Mouse (Mus musculus) kidney, adult 2 months (tissue): ENCODE data around the gene Ntf3. TPM values are rescaled to one million over a fixed set of nuclear protein-coding genes. Genes with fewer than 3 reads are reported as not detected.

Source experiments
- DNase-seq: peaks from one replicate; pipeline ENCODE4 v3.0.0; 2021
- H3K27ac ChIP-seq: fragments of 200-500 bp; 2 replicates; pipeline ENCODE4 v1.5.1; 2012; ENCODE audit warnings: low read depth, low read length, control low read depth, inconsistent platforms; ENCODE audit not compliant: insufficient read depth
- H3K27me3 ChIP-seq: fragments of 200-500 bp; replicated peaks from 2 replicates; pipeline ENCODE4 v1.6.1; 2012; ENCODE audit warnings: mild to moderate bottlenecking, moderate library complexity, low read length, inconsistent platforms; ENCODE audit not compliant: control insufficient read depth, insufficient read depth
- H3K36me3 ChIP-seq: fragments of 200-500 bp; 2 replicates; pipeline ENCODE4 v1.6.1; 2012; ENCODE audit warnings: mild to moderate bottlenecking, moderate library complexity, low read length, inconsistent platforms; ENCODE audit not compliant: control insufficient read depth, insufficient read depth
- H3K4me1 ChIP-seq: fragments of 200-500 bp; 2 replicates; pipeline ENCODE4 v1.6.1; 2011; ENCODE audit warnings: low read length; ENCODE audit not compliant: control insufficient read depth, insufficient read depth
- H3K4me3 ChIP-seq: fragments of 200-500 bp; 2 replicates; pipeline ENCODE4 v1.5.1; 2011; ENCODE audit warnings: mild to moderate bottlenecking, low read depth, low read length, control low read depth; ENCODE audit not compliant: insufficient read depth
- CTCF ChIP-seq: fragments of 200-500 bp; conservative IDR thresholded peaks from 2 replicates; pipeline ENCODE4 v1.5.1; 2011; ENCODE audit warnings: low read depth, mild to moderate bottlenecking, control low read depth, low read length, moderate library complexity, mixed read lengths; ENCODE audit not compliant: insufficient read depth, insufficient read length
- POLR2A ChIP-seq: fragments of 200-500 bp; IDR thresholded peaks from one replicate; pipeline ENCODE4 v1.6.1; 2011; ENCODE audit warnings: low read depth, low read length, control low read depth
- WGBS: fragments of 180-500 bp; shearing (Covaris S2); methylation state at CpG from one replicate; pipeline ENCODE4 v1.1.7; 2018; 5-methylcytosine and 5-hydroxymethylcytosine counted together
- polyA plus RNA-seq: library from polyadenylated mRNA; depleted of rRNA; stranded (reverse); fragments of >200 nt; gene quantifications from 2 replicates; pipeline ENCODE4 v1.2.3, GENCODE M21; 2012; rRNA removed

Ntf3 gene
- polyA plus RNA-seq, result 3.4 and 4.1 TPM in 2 replicates

DNA sequence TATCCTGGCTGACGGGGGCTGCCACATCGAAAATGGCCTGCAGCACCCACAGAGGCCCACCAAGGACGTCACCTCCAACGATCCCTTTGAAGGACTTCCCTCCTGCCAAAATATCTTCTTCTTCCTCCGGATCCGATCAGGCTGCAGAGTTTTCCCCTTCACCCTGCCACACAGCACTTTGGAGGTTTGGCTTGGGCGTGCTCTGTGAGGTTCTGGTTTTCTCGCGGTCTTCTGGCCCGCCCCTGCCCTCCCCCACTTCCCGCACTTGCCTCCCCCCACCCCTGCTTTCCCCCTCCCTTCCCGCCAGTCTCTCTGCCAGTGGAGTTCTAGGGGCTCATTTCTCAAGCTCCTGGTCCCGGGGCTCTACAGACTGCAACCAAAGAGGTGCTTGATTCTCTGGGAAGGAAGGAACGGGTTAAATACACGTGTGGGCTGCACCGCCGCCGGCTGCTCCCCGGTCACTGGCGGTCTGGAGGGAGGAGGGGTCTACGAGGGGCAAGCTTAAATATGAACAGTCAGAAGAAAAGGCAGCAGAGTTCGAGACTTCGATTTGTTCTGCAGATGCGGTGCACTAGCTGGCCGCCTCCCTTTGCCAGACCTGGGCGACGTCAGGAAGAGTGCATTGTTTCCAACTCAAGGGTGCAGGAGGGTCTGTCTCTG lies at the start of gene Ntf3:
Ntf3 (minus strand) TSS at position 363 of the 660 bp plus-strand sequence.
- Histone ChIP-seq H3K36me3 (no peaks in the 10 kb centered on the region), H3K27me3 (no peaks in the 10 kb centered on the region), H3K4me1 (no peaks in the 10 kb centered on the region), H3K4me3 (peak within 1 kb of the TSS; percentile 46), H3K27ac (no peak within 1 kb of the TSS)
- TF ChIP-seq CTCF (no peak), POLR2A (no peak)
- WGBS, result 6% methylated on average over 26 of the region's 27 CpGs
- DNase-seq, result no peak

DNA sequence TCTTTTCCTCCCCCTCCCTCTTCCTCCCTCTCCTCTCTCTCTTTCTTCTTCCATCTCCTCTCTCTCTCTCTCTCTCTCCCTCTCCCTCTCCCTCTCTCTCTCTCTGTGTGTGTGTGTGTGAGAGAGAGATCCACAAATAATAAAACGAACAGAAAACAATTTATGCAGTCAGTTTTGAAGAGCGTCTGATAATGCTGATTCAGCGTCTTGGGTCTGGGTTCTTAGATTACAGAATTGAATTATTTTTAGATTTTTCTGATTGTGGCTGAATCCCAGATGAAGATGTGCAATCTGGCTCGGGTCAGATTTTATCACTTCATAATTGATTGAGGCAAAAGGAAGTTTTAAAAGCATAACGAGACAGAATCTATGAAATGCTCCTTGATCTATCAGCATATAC lies 46.6 kb upstream of the Ntf3 start:
- TF ChIP-seq POLR2A (no peak), CTCF (no peak)
- Histone ChIP-seq H3K27me3 (no peaks in the 10 kb centered on the region), H3K4me3 (no peak overlapping the region), H3K36me3 (no peaks in the 10 kb centered on the region), H3K4me1 (no peaks in the 10 kb centered on the region), H3K27ac (no peak overlapping the region)
- no peak for DNase-seq
- WGBS, result 65% methylated on average over 5 of the region's 5 CpGs

DNA sequence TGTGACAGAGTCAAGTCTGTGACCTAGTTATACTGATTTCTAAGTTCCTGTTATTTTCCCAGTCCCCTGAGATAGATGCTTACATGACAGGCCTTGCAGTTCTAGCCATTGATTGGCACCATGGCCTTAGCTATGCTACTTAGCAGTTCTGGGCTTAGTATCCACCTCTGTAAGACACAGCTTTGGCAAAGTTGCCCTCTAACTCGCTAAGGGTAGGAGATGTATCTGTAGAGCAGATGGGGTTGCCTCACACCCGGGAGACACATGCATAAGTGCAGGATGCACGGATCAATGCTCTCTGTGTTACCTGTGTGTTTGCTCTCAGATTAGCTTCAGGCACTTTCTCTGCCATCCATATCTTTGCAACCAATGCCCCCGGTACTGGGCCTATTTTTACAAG lies 36.7 kb upstream of the Ntf3 start:
- no peaks in the 10 kb centered on the region; the same call in 1 of the 2 replicates for H3K27me3 ChIP-seq
- TF ChIP-seq POLR2A (no peak), CTCF (no peak)
- DNase-seq, result no peak
- no peak overlapping the region for H3K4me3 ChIP-seq
- WGBS, result 68% methylated on average over 4 of the region's 4 CpGs
- peaks cover 4% of the 10 kb centered on the region; the same call in 1 of the 2 replicates for H3K4me1 ChIP-seq
- H3K36me3 ChIP-seq, result no peaks in the 10 kb centered on the region
- no peak overlapping the region for H3K27ac ChIP-seq

DNA sequence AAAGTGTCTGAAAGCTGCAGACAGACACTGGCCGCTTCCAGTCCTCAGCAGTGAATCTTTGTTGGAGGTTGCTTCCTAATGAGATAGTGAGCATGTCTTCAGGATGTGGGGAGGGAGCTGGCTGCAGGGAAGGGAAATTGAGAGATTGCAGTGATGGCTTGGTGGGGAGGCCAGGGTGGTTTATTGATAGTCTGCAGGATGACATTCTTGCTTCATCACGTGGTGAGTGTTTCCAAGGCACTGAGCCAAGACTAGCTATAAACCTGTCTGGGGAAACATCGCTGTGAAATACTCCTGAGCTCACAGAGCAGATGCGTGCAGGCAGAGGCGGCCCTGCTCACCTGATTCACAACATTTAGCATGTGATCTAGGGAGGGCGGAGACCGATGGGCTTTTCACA lies 36.2 kb upstream of the Ntf3 start:
- H3K27me3 ChIP-seq, result no peaks in the 10 kb centered on the region; the same call in 1 of the 2 replicates
- TF ChIP-seq CTCF, result no peak
- TF ChIP-seq POLR2A, result no peak
- 30% methylated on average over 7 of the region's 7 CpGs for WGBS
- H3K36me3 ChIP-seq, result no peaks in the 10 kb centered on the region
- peak; percentile 18 for DNase-seq
- H3K4me3 ChIP-seq, result no peak overlapping the region
- no peak overlapping the region for H3K27ac ChIP-seq
- H3K4me1 ChIP-seq, result peaks cover 4% of the 10 kb centered on the region; the same call in 1 of the 2 replicates

DNA sequence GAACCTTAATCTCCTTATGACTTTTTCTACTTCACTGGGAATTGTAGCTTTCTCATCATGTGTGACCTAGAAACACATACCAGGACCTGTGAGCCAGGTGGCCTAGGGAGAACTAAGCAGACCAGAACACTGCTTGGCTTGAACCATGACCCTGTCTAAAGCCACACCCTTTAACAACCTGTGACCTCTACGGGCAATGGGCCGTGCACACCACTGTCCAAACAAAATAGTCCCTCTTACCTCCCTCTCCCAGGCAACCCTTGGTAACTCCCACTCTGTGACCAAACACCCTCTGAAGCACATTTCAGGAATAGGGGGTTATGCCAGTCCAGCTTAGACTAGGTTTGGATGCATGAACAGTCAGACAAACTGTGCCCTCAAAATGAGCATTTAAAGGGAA lies 35.0 kb upstream of the Ntf3 start:
- Histone ChIP-seq H3K4me3 (no peak overlapping the region), H3K4me1 (peaks cover 4% of the 10 kb centered on the region; the same call in 1 of the 2 replicates), H3K27me3 (no peaks in the 10 kb centered on the region; the same call in 1 of the 2 replicates), H3K36me3 (no peaks in the 10 kb centered on the region), H3K27ac (no peak overlapping the region)
- 46% methylated on average over 2 of the region's 2 CpGs for WGBS
- TF ChIP-seq POLR2A, result no peak
- no peak for TF ChIP-seq CTCF
- DNase-seq, result peak; percentile 35

DNA sequence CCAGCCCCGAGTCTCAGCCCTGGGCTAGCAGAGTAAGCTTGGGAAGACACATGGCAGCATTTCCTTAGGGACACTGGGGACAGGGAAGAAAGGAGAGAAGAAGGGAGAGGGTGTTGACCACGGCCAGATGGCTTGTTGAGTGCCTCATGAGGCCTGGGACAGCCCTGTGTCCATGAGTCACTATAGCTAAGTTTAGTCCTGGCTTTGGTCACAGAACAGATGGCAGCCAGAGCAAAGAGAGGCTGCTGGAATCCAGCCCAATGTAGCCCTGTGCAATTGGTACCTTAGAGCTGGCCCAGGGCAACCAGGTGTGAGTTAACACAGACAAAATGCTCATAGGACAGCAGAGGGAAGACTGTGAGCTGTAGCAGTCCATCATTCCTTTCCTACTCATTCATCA lies 33.2 kb upstream of the Ntf3 start:
- peaks cover 4% of the 10 kb centered on the region; the same call in 1 of the 2 replicates for H3K4me1 ChIP-seq
- WGBS, result 91% methylated on average over 2 of the region's 2 CpGs

DNA sequence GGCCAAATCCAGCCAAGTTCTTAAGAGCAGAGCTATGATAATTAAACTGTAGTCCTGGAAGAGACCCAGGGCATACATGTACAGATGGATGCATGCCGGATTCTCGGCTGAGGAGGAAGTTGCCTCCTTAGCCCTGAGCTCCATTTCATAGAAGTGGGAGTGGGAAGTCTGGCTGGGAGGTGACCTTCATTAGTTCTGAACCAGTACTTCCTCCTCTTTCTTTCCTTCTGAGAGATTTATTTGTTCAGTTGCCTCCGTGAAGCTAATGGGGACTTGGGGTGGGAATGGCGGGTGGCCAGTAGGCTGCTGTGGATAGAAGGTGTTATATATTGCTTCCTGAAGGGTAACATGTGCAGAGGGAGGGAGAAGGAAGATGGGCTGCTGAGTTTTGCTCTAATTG lies 28.1 kb upstream of the Ntf3 start:
- no peaks in the 10 kb centered on the region for H3K4me1 ChIP-seq
- no peak overlapping the region for H3K4me3 ChIP-seq
- DNase-seq, result no peak
- H3K27ac ChIP-seq, result no peak overlapping the region
- no peaks in the 10 kb centered on the region for H3K36me3 ChIP-seq
- TF ChIP-seq CTCF, result no peak
- no peak for TF ChIP-seq POLR2A
- WGBS, result 48% methylated on average over 4 of the region's 4 CpGs
- no peaks in the 10 kb centered on the region for H3K27me3 ChIP-seq

More for the DNA sequence above, 33.2 kb upstream of the Ntf3 start:
- TF ChIP-seq CTCF, result no peak
- TF ChIP-seq POLR2A, result no peak
- no peak for DNase-seq
- no peak overlapping the region for H3K27ac ChIP-seq
- no peak overlapping the region for H3K4me3 ChIP-seq
- no peaks in the 10 kb centered on the region for H3K27me3 ChIP-seq
- no peaks in the 10 kb centered on the region for H3K36me3 ChIP-seq
